Mouse (Mus musculus) lung, postnatal 10 days (tissue): ENCODE data around the gene Manea.
A peak's percentile ranks its signal among the peaks of the same experiment; 100 is the strongest.
"Not testable (repeated sequence)": the region's sequence is repeated elsewhere in the genome, so short reads cannot be mapped to it uniquely, and the experiment has no call there.

Experiments
- DNase-seq: peaks from one replicate; pipeline ENCODE4 v3.0.0; 2021

Gene Manea

GRCm38 (mm10) chr4:26346443-26347106 lies at the start of gene Manea:
Gene Manea (minus strand): TSS chr4:26346891.
- DNase-seq: peak; percentile 97

GRCm38 (mm10) chr4:26354616-26355015 lies 7.9 kb upstream of the Manea start:
- DNase-seq: no peak

- DNase-seq: no peak
These were observed 7.0 kb upstream of the Manea start for GRCm38 (mm10) chr4:26353643-26354231.

GRCm38 (mm10) chr4:26347239-26347638 lies 548 bp upstream of the Manea start:
- DNase-seq: no peak

- DNase-seq: no peak
These were observed 799 bp downstream of the Manea start for GRCm38 (mm10) chr4:26345741-26346442.

- DNase-seq: no peak
These were observed 1.6 kb downstream of the Manea start for GRCm38 (mm10) chr4:26345080-26345479.

GRCm38 (mm10) chr4:26342346-26342745 lies 4.3 kb downstream of the Manea start:
- DNase-seq: no peak

GRCm38 (mm10) chr4:26338604-26339003 lies 8.1 kb downstream of the Manea start:
- DNase-seq: no peak

GRCm38 (mm10) chr4:26336563-26336962 lies 10.1 kb downstream of the Manea start:
- no peak for DNase-seq

- not testable (repeated sequence) for DNase-seq
These were observed 42.0 kb downstream of the Manea start for GRCm38 (mm10) chr4:26304731-26305130.

GRCm38 (mm10) chr4:26277112-26277716 lies 69.5 kb downstream of the Manea start:
- DNase-seq: no peak

GRCm38 (mm10) chr4:26276264-26276663 lies 70.4 kb downstream of the Manea start:
- no peak for DNase-seq

- DNase-seq: no peak
These were observed 70.9 kb downstream of the Manea start for GRCm38 (mm10) chr4:26275769-26276168.
